Mouse (Mus musculus): ENCODE data around the gene Ambp. TPM values are rescaled to one million over a fixed set of nuclear protein-coding genes. Genes with fewer than 3 reads are reported as not detected.

Gene Ambp
- not detected in 2 replicates for total RNA-seq (2014; rRNA removed)
- not detected in 2 replicates for polyA plus RNA-seq (2015; fragmentation: Nextera tagmentation; extraction: Ambion mirVana)

GRCm38 (mm10) chr4:63154699-63155098, at the start of gene Ambp:
TSS of gene Ambp (minus strand) at chr4:63154799.
- no peak for ATAC-seq
- 63% methylated on average over 5 of the region's 5 CpGs for WGBS

DNA sequence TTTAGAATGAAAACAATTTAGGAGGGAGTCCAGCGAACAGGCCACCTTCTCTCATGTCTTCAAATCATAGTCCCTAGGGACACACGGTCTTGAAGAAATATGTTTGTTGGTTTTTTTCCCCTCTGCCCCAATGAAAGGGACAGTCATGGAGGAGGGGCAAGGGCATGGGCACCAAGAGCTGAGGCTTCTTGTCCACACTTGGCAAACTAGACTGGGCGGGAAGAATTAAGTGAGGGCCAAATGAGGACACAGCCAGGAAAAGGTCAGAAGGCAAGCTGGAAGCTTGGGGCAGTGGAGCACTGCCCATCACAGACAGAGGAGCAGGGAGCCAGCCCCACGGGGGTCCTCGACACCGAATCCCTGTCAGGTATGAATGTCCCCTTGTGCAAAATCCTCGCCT, 49.3 kb upstream of the Ambp start:
- Histone ChIP-seq H3K9ac (no peak overlapping the region), H3K9me3 (ENCODE audit: low read length) (no peaks in the 10 kb centered on the region), H3K36me3 (ENCODE audit: insufficient read depth) (no peaks in the 10 kb centered on the region), H3K27me3 (ENCODE audit: insufficient read depth, low read length) (no peaks in the 10 kb centered on the region), H3K4me3 (ENCODE audit: low read depth, low read length) (no peak overlapping the region), H3K4me1 (ENCODE audit: insufficient read depth) (no peaks in the 10 kb centered on the region), H3K27ac (ENCODE audit: low read depth, low read length) (no peak overlapping the region), H3K4me2 (ENCODE audit: low read depth) (no peak overlapping the region)
- DNase-seq (no peak), ATAC-seq (no peak)
- no peak for TF ChIP-seq CTCF (IDR thresholded peaks at IDR 0.05; ENCODE audit: low read depth)
- 88% methylated on average over 7 of the region's 7 CpGs for WGBS

More at GRCm38 (mm10) chr4:63154699-63155098, at the start of gene Ambp:
- H3K9me3 ChIP-seq (ENCODE audit: low read length): no peaks in the 10 kb centered on the region
- no peaks in the 10 kb centered on the region for H3K27me3 ChIP-seq (ENCODE audit: insufficient read depth, low read length)
- no peak for TF ChIP-seq CTCF (IDR thresholded peaks at IDR 0.05; ENCODE audit: low read depth)
- no peak within 1 kb of the TSS for H3K9ac ChIP-seq
- H3K4me1 ChIP-seq (ENCODE audit: insufficient read depth): no peaks in the 10 kb centered on the region
- H3K27ac ChIP-seq (ENCODE audit: low read depth, low read length): no peak within 1 kb of the TSS
- no peak for DNase-seq
- H3K4me2 ChIP-seq (ENCODE audit: low read depth): no peak within 1 kb of the TSS
- no peaks in the 10 kb centered on the region for H3K36me3 ChIP-seq (ENCODE audit: insufficient read depth)
- H3K4me3 ChIP-seq (ENCODE audit: low read depth, low read length): no peak within 1 kb of the TSS

DNA sequence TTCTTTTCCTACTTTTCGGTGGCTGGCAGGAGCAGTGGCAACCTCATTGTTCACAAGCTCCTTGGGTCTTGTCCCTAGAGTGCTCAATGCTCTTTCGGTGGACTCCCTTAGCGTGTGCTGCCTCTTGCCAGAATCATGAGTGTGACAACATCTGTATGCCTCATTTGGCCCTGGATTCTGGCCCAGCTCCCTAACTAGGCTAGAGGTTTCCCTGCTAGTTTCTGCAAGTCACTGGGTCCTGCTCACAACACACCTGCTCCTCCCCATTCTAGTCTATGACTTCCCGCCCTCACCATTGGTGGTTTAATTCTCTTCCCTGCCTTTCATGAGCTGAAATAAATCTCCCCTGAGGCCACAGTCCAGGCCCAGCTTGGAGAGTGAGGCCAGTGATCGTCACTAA, 44.8 kb upstream of the Ambp start:
- no peak for TF ChIP-seq CTCF (IDR thresholded peaks at IDR 0.05; ENCODE audit: low read depth)
- no peak overlapping the region for H3K9ac ChIP-seq
- H3K27me3 ChIP-seq (ENCODE audit: insufficient read depth, low read length): no peaks in the 10 kb centered on the region
- no peaks in the 10 kb centered on the region for H3K9me3 ChIP-seq (ENCODE audit: low read length)
- H3K4me2 ChIP-seq (ENCODE audit: low read depth): no peak overlapping the region
- DNase-seq (no peak), ATAC-seq (no peak)
- no peaks in the 10 kb centered on the region for H3K36me3 ChIP-seq (ENCODE audit: insufficient read depth)
- H3K4me3 ChIP-seq (ENCODE audit: low read depth, low read length): no peak overlapping the region
- H3K27ac ChIP-seq (ENCODE audit: low read depth, low read length): no peak overlapping the region
- no peaks in the 10 kb centered on the region for H3K4me1 ChIP-seq (ENCODE audit: insufficient read depth)
- WGBS: 87% methylated on average over 5 of the region's 5 CpGs

DNA sequence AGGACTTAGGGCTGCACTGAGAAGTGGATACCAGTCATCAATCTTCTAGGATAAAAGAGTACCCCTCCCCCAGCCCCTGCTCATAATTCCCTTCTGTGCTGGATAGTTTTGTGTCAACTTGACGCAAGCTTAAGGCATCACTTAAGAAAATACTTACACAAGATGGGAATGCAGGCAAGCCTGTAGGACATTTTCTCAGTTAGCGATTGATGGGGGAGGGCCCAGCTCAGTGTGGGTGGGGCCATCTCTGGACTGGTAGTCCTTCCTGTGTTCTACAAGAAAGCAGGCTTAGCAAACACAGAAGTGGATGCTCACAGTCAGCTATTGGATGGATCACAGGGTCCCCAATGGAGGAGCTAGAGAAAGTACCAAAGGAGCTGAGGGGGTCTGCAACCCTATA, 39.8 kb upstream of the Ambp start:
- no peaks in the 10 kb centered on the region for H3K4me1 ChIP-seq (ENCODE audit: insufficient read depth)
- WGBS: 89% methylated on average over 2 of the region's 2 CpGs
- no peak overlapping the region for H3K27ac ChIP-seq (ENCODE audit: low read depth, low read length)
- H3K9me3 ChIP-seq (ENCODE audit: low read length): no peaks in the 10 kb centered on the region
- H3K9ac ChIP-seq: no peak overlapping the region
- H3K4me2 ChIP-seq (ENCODE audit: low read depth): no peak overlapping the region
- no peak for TF ChIP-seq CTCF (IDR thresholded peaks at IDR 0.05; ENCODE audit: low read depth)
- DNase-seq: no peak
- no peak overlapping the region for H3K4me3 ChIP-seq (ENCODE audit: low read depth, low read length)
- no peaks in the 10 kb centered on the region for H3K36me3 ChIP-seq (ENCODE audit: insufficient read depth)
- ATAC-seq: no peak
- H3K27me3 ChIP-seq (ENCODE audit: insufficient read depth, low read length): no peaks in the 10 kb centered on the region

GRCm38 (mm10) chr4:63191641-63192040, 37.0 kb upstream of the Ambp start:
- ATAC-seq (no peak), DNase-seq (no peak)
- 79% methylated on average over 5 of the region's 5 CpGs for WGBS
- Histone ChIP-seq H3K4me3 (ENCODE audit: low read depth, low read length) (no peak overlapping the region), H3K27me3 (ENCODE audit: insufficient read depth, low read length) (no peaks in the 10 kb centered on the region), H3K4me2 (ENCODE audit: low read depth) (no peak overlapping the region), H3K27ac (ENCODE audit: low read depth, low read length) (no peak overlapping the region), H3K9me3 (ENCODE audit: low read length) (no peaks in the 10 kb centered on the region), H3K9ac (no peak overlapping the region), H3K36me3 (ENCODE audit: insufficient read depth) (no peaks in the 10 kb centered on the region), H3K4me1 (ENCODE audit: insufficient read depth) (no peaks in the 10 kb centered on the region)
- no peak for TF ChIP-seq CTCF (IDR thresholded peaks at IDR 0.05; ENCODE audit: low read depth)

DNA sequence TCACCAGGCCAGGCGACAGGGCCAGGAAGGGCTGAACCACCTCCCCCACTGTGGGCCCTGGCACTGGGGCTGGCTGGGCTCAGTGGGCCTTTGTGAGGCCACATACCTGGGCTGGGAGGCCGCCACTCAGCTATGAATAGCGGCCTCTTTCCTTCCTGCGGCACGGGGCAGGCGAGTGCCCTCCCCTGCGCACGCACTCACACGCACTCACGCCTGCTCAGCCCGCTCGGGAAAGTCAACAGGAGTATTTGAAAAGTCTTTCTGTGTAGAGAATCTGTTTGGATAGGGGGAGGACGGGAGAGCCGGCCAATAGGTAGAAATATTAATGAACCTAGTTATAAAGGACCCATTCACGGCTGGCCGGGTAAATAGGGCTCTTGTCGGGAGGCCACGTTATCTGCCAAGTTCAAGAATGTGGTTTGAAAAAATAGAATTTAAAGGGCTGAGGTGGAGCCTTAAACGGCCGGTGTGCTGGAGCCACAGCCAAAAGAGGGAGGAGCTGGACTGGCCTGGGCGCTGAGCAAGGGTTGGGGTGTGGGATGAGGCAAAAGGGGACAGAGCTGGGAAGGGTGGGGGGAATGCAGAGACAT, 31.8 kb upstream of the Ambp start:
- H3K36me3 ChIP-seq (ENCODE audit: insufficient read depth): no peaks in the 10 kb centered on the region
- no peaks in the 10 kb centered on the region for H3K27me3 ChIP-seq (ENCODE audit: insufficient read depth, low read length)
- no peaks in the 10 kb centered on the region for H3K9me3 ChIP-seq (ENCODE audit: low read length)
- H3K4me2 ChIP-seq (ENCODE audit: low read depth): no peak overlapping the region
- H3K9ac ChIP-seq: no peak overlapping the region
- no peak for DNase-seq
- TF ChIP-seq CTCF (IDR thresholded peaks at IDR 0.05; ENCODE audit: low read depth): no peak
- 22% methylated on average over 21 of the region's 21 CpGs for WGBS
- H3K4me3 ChIP-seq (ENCODE audit: low read depth, low read length): no peak overlapping the region
- ATAC-seq: peak; percentile 57
- H3K4me1 ChIP-seq (ENCODE audit: insufficient read depth): no peaks in the 10 kb centered on the region
- no peak overlapping the region for H3K27ac ChIP-seq (ENCODE audit: low read depth, low read length)

GRCm38 (mm10) chr4:63181556-63181955, 27.0 kb upstream of the Ambp start:
- Histone ChIP-seq H3K27me3 (ENCODE audit: insufficient read depth, low read length) (no peaks in the 10 kb centered on the region), H3K4me3 (ENCODE audit: low read depth, low read length) (no peak overlapping the region), H3K4me1 (ENCODE audit: insufficient read depth) (no peaks in the 10 kb centered on the region), H3K27ac (ENCODE audit: low read depth, low read length) (no peak overlapping the region), H3K4me2 (ENCODE audit: low read depth) (no peak overlapping the region), H3K9me3 (ENCODE audit: low read length) (no peaks in the 10 kb centered on the region), H3K36me3 (ENCODE audit: insufficient read depth) (no peaks in the 10 kb centered on the region), H3K9ac (no peak overlapping the region)
- WGBS: 9% methylated on average over 5 of the region's 5 CpGs
- peak; percentile 89 for ATAC-seq
- DNase-seq: peak; percentile 77
- TF ChIP-seq CTCF (IDR thresholded peaks at IDR 0.05; ENCODE audit: low read depth): peak; percentile 88

Data from forebrain, postnatal 0 days (tissue).